Mouse (Mus musculus) testis, postnatal 14 days (tissue): ENCODE measurements around the gene Atp6v0a2.

Experiments
- DNase-seq: peaks from one replicate; pipeline ENCODE4 v3.0.0; 2021; ENCODE audit warnings: low spot score

The Atp6v0a2 gene

DNA sequence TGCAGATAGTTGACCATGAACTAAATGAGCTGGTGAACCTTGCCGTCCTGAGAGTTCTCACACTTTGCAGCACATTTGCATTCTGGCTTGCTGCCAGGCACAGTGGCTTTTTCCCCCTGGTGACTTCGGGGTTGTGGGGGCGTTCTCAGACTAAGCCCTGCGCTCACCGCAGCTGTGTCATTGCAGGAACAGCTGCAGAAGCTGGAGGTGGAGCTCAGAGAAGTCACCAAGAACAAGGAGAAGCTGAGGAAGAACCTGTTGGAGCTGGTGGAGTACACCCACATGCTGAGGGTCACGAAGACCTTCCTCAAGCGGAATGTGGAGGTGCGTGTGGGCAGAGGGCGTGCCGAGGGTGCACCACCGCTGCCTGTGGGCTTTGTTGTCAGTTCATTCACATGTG, 8.9 kb downstream of the Atp6v0a2 start:
- no peak for DNase-seq

DNA sequence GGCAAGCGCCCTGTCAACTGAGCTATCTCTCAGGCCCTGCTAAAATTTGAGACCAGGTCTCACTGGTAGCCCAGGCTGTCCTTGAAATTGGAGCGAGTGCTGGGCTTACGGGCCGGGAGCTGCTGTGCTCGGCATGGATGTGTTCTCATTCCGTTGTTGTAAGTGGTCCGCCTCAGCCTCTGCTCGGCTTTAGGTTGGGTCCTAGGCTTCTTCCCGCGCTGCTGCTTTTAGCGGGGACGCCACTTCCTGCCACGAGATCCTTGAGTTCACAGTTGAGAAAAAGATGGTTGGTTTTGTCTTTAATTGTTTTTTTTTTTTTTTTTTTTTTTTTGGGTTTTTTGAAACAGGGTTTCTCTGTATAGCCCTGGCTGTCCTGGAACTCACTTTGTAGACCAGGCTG, 9.5 kb downstream of the Atp6v0a2 start:
- no peak for DNase-seq

DNA sequence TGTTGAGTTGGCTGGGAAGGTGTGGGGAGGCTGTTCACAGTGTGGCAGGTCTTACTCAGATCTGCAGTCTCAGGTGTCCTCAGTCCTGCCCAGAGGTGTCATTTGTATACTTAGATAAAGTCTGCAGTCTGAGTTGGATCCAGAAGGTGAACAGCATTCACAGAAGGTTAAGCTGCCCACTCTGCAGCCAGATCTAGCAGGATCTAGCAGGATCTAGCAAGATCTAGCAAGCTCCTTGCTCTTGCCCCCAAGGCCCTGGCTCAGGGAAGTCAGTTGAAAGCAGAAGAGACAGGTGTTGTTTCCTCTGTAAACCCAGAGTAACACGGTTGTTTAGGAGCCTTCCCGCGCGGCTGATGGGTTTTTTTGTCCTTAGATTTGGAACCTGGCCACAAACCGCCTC, 85.4 kb downstream of the Atp6v0a2 start:
- no peak for DNase-seq

DNA sequence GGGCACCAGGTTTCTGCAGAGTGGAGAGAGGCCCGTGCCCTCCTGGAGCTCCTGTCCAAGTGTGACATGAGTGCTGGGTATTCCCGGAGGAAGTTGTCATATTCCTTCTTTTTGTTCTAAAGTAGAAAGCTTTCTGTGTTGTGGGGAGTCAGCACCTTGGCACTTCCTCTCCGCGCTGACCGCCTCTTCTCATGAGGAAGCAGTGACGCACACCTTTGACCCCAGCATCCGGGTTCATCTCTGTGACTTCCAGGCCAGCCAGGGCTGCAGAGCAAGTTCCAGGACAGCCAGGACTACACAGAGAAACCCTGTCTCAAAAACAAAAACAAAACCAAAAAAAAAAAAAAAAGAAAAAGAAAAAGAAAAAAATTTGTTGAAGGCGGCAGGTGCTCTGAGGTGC, 86.8 kb downstream of the Atp6v0a2 start:
- DNase-seq: no peak

DNA sequence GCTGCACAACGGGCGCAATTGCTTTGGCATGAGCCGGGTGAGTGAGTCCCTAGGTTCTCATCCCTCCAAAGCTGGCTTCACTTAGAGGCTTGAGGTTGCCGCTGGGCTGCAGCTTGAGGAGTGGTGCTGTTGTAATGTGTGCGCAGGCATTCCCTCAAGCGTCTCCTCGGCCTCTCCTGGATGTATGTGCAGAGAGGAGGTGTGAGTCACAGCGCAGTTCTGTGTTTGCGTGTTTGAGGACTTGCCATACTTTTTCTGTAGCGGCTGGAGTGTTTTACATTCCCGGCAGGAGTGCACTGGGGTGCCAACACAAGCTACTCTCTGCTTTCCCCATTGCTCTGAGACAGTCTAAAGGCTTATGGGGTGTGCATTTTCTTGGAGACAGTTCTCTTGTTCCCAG, 89.6 kb downstream of the Atp6v0a2 start:
- DNase-seq: no peak

DNA sequence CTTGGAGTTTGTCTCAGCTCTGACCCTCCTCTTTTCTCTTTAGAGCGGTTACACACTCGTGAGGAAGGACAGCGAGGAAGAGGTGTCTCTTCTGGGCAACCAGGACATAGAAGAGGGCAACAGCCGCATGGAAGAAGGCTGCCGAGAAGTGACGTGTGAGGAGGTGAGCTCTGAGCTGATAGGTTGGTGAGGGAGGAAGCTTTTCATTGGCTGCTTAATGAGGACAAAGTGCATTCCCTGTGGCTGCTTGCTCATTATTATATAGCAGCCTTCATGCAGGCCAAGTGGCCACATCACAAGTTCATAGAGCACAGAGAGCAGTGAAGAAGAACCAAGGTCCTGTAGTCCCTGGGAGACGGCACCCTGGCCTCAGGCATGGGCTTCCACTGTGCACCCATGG, 90.0 kb downstream of the Atp6v0a2 start:
- no peak for DNase-seq

DNA sequence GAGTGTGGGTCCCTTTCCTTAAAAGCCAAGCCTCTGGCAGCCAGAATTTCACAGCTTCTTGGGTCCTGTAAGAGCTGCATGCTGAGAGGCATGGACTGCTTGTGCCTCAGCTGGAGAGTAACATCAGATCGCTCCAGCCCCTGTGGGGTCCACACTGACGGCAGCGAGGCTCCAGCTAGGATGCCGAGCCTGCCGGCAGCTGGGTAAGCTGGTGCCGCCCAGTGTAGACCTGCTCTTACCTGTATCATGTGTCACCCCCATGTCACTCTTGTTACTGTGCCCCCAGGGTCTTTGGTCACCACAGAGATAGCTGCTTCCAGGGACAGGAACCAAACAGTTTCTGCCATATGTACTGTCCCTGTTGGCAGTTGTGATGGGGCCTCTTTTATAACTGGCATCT, 94.7 kb downstream of the Atp6v0a2 start:
- no peak for DNase-seq

DNA sequence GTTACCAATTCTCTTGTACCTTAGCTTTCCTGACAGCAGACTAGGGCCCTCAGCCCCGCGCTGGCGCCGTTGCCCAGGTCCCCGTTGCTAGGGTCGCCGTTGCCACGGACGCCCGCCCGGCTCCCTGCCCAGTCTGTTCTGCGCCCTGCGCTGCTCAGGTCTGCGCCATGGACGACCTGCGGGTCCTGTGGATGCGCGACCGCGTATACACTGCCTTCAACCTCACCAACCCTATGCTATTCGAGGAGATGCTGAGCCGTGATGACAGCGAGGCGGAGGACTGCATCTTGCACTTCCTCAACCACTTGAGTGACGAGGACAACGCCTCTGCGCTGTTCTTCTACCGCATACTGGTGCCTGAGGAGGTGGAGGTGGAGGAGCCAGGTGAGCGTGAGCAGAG, 96.6 kb downstream of the Atp6v0a2 start, which contains the start of gene Dnah10:
Gene Dnah10 (plus strand): TSS at position 89 of the 400 bp plus-strand sequence.
- peak; percentile 33 for DNase-seq

DNA sequence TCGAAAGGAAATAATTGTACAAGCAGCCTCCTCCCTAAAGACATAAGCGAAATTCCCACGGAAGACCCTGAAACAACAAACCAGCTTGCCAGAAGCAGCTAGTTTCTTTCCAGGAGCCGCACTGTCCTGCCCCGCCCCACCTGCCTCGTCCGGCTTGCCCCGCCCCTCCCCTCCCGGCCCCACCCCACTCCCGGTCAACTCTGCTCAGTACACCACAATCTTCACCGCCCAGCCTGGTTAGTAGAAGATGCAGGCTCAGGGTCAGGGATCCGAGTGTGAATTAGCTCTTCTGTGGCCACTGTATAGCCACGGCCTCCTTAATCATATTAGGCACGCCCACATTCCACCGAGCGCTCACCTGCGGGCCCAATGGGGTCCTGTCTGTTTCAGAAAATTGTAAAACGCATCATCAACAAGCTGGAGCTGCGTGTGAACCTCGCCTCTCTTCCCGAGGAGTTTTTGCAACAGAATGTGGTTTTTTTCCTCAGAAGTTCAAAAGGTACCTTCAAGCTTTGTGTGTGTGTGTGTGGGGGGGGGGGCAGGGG, 101.4 kb downstream of the Atp6v0a2 start:
- DNase-seq: no peak

DNA sequence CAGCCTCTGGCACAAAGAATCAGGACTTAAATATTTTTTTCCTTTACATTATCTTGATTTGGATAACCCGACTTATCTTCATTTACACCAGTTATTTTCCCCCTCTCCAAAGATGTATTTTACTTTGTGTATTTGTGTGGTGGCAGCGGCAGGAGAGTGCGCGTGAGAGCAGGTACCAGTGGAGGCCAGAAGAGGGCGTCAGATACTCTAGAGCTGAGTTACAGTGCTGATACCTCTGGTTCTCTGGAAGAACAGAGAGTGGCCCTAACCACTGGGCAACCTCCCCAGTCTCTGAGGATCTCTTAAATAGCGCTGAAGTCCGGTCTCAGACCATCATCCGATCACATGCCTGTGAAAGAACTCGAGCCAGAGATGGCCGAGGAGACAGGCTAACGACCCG, 105.6 kb downstream of the Atp6v0a2 start:
- DNase-seq: no peak

DNA sequence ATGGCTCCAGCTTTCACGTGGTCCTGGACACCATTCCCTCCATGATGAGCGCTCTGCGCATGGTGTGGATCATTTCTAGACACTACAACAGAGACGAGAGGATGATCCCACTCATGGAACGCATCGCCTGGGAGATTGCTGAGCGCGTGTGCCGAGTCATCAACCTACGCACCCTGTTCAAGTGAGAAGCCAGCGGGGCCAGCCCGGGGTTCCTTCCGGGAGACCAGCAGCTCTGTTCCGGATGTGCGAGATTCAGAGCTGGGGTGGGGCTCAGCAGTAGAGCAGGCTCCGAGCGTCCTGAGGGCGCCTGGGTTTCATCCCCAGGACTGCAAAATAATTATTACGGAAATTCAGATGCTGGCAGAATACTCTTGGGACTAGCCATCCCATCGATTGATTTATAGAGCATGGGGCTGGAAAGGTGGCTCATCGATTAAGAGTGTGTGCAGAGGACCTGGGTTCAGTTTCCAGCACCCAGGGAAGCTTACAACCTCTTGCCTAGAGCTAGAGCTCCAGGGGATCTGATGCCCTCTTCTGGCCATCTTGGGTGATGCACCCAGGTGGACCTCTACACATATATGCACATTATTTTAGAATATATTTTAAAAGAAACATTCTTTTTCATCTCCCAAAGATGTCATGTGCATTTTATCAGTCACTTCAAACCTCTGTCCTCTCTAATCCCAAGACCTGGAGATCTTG, 113.7 kb downstream of the Atp6v0a2 start:
- DNase-seq: no peak

DNA sequence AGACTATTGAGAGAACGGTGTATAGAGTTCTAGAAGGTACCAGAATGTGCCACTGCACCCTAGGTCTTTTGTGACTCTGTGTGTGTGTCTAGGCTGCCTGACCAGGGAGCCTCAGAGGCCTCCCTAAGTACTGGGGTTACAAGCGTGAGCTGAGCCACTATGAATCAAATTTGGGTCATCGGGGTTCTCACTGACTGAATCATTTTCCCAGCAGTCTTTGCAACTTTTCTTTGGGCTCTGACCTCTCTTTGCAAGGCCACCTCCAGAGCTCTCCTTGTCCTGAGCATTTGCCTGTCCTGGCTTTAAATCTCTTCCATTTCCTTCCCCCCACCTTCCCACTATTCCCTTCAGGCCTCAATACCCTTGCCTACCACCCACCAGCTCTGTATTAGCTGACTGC, 115.5 kb downstream of the Atp6v0a2 start:
- DNase-seq: no peak

DNA sequence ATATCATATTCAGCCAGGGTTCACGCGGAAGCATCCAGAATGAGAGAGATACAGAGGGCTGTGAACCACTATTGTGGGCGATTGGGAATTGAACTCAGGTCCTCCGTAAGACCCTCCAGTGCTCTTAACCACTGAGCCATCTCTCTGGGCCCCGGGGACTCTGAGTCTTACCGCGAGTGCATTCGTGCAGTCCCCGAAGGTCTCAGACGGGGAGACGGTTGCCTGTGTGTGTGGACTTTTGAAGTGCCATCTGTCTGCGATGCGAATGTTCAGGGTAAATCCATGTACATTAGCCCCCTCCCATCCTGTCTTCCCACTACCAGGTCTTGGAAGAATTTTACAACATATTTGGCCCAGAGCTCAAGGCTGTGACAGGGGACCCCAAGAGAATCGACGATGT, 117.8 kb downstream of the Atp6v0a2 start:
- DNase-seq: no peak

DNA sequence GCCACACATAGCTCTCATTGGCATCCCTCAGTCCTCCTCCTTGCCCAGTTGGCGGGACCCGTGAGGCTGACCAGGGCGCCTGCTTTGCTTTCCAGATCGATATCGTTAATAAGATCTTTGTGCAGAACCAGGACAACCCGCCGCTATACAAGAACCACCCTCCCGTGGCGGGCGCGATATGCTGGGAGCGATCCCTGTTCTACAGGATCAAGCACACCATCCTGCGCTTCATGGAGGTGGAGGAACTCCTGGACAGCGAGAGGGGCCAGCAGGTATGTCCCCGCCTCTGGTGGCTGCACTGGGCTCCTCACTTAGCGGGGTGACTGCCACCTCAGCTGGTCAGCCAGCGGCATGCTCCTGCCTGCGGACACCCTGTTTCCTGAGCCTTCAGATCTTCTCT, 119.9 kb downstream of the Atp6v0a2 start:
- DNase-seq: no peak

DNA sequence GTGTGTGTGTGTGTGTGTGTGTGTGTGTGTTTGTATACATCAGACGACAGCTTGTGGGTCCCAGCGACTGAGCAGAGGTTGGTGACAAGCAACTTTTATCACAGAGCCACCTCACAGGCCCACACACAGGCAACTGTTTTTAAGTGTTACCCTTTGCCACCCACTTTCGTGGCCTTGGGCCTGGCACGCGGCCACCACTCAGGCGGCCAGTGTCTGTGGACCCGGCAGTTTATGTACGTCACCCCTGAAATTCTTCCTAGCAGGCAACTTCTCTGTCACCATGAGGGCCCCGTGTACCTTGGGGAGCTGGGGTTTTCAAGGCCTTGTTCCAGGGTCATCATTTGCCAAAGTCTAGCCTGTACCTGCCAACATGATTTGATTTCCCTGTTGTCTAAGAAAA, 123.3 kb downstream of the Atp6v0a2 start:
- no peak for DNase-seq

DNA sequence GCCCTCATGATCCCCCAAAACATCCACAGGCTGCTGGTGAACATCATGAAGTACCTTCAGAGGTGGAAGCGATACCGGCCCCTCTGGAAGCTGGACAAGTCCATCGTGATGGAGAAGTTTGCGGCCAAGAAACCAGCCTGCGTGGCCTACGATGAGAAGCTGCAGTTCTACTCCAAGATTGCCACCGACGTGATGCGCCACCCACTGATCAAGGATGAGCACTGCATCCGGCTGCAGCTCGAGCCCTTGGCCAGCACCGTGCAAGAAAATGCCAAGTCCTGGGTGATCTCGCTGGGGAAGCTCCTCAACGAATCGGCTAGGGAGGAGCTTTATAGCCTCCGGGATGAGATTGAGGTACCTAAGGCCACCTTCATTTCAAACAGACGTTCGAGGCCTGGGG, 132.6 kb downstream of the Atp6v0a2 start:
- DNase-seq: no peak

DNA sequence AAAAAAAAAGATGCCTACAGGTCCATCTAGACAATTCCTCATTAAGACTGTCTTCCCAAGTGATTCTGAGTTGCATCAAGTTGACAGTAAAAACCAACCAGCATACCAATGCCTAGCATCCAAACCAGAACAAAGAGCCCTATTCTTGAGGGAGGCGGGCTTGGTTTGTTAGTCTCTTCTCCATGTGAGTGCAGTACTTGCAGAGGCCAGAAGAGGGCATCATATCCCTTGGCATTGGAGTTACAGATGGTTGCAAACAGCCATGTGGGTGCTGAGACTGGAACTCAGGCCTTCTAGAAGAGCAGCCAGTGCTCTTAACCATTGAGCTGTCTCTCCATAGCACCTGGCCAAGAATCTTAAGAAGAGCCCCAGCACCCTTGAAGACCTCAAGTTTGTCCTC, 133.4 kb downstream of the Atp6v0a2 start:
- no peak for DNase-seq
